Mouse (Mus musculus): ENCODE results near the gene Klhdc2. TPM values are rescaled to one million over a fixed set of nuclear protein-coding genes. Genes with fewer than 3 reads are reported as not detected.

Gene Klhdc2
- 100 to 1,000 TPM; 106 to 120 TPM for total RNA-seq (2021)
- long read RNA-seq, experiment 1, transcript Klhdc2-201 (13 exons, 1,905 nt), result major isoform, 208 of 237 reads
- long read RNA-seq, experiment 1, partial matches to known transcripts, result 4 of 237 reads
- long read RNA-seq, experiment 1, other reads (novel, unspliced or antisense), result 25 of 237 reads
- long read RNA-seq, experiment 2, transcript Klhdc2-201 (13 exons, 1,905 nt), result major isoform, 102 of 112 reads
- long read RNA-seq, experiment 2, partial matches to known transcripts, result 3 of 112 reads
- long read RNA-seq, experiment 2, other reads (novel, unspliced or antisense), result 7 of 112 reads

DNA sequence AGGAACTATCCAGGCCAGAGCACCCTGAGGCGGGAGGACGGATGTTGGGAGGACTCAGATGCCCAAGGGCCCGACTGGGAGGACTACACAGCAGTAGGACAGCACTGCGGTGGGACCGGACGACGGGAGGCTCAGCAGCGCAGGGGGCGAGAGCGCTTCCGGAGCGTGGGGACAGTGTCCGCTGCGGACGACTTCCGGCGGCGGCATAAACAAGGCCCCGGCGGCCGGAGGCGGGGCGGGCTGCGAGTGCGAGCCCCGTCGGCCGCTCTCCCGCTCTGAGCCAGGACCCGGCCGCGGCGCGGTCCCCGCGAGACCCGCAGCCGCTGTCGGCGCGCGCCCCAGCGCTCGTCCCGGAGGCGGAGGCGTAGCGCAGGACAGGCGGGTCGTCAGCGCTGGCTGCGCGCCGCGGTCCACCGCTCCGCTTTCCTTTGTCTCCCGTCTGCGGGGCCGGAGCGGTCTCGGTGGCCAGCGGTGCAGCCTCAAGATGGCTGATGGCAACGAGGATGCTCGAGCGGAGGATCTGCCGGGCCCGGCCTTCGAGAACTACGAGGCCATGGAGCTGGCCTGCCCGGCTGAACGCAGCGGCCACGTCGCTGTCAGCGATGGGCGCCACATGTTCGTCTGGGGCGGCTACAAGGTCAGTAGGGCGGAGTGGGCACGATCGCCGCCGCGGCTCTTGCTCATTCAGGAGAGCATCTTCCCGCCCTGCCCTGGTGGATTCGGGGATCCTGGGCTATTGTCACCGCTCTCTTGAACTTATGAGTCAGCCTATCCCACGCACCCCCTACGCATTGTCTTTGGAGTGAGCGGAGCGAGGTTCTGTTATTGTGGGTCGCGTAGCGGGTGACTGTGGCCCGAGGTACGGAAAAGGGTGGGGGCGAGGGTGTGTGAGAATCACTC lies at the start of gene Klhdc2:
Gene Klhdc2 (plus strand): TSS at position 171 of the 900 bp plus-strand sequence.
- peak; percentile 89 to 92 for DNase-seq

DNA sequence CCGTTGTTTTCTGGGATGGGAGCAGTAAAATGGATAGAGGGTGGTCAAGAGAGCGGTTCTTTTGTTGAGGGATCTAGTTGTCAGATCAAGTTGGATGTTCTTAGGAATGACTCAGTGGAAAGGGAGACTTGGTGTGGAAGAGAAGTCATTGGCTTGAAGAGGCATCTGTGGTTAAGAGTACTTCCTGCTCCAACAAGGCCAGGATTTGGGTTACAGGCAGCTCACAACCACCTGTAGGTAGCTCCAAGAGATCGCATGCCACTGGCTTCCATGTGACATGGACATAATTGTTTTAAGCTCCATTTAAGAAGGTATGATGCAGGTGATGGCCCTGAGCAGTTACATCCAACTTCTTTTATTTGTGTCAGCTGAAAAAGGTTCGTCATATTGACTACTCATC lies 46.7 kb upstream of the Klhdc2 start:
- no peak for DNase-seq

DNA sequence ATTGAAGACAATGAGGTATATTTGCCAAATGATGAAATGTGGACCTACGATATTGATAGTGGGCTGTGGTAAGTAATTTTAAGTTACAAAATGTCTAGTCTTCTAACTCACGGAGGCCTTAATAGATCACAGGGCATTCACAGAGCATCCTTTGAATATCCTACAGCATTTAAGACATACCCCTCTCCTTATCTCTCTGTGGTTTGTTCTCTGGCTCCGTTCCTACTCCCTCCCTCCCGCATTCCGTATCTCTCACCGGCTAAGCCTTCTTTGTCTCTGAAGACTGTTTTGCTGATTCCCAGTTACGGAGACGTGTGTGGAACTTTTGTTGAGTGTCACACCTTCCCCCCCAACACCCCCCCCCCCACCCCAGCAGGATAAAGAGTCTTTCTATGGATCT lies 45.7 kb upstream of the Klhdc2 start:
- no peak for DNase-seq

DNA sequence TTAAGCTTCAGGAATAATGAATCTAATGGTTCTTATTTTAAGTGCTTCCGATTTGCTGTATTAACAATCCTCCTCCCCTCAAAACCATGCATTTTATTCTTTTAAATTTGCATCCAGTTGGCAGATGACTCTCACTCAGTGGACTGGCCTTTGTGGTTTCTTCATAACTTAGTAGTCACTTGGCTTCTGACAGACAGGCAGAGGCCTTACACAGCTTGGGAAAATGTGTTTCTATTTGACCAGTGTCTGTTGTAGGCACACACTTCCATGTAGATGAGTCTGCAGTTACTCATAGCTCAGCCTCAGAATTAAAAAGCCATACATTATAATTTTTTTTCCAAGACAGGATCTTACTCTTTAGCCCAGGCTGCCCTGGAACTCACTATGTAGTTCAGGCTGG lies 42.7 kb upstream of the Klhdc2 start:
- no peak for DNase-seq

DNA sequence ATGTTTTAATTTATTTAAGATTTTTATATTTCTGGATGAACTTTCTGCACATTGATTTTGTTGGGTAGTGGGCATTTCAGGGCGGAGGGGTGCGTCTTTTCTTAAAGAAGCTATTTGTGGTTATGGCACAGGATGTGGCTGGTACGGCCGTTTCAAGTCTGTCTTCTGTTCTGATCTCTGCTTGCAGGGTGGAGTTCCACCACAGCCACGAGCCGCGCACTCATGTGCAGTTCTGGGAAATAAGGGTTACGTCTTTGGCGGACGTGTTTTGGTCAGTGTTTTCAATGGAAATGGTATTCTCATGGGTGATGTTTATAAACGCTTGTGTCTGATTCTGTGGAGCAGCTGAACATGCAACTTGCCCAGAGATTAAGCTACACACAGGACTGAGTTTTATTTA lies 38.6 kb upstream of the Klhdc2 start:
- no peak for DNase-seq

DNA sequence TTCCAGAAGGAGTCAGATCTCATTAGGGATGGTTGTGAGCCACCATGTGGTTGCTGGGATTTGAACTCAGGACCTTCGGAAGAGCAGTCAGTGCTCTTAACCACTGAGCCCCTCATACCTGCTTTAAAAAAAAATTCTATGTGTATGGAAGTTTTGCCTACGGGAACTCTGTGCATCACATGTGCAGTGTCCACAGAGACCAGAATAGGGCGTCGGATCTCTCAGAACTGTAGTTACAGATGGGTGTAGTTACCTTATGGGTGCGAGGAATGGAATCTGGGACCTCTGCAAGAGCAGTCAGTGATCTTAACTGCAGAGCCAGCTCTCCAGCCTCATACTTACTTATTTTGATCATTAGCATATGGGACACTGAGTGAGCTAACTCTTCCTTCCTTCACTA lies 34.2 kb upstream of the Klhdc2 start:
- no peak for DNase-seq

DNA sequence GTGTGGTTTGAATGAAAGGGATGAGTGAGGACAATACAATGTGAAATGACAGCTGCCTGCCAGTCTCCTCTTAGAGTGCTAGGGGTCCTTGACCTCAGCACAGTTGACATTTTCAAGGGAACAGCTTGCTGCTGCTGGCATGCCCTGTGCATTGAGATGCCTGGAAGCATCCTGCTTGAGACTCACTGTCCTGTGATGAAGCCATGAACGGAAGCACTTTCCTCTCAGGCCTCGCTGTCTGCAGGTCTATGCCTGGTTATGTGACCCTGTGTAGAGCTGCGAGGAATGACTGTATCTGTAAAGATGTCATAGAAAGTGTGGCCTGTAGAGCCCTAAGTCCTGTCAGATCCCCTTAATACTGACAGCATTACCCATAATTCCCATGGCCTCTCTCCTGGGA lies 31.4 kb upstream of the Klhdc2 start:
- no peak for DNase-seq

DNA sequence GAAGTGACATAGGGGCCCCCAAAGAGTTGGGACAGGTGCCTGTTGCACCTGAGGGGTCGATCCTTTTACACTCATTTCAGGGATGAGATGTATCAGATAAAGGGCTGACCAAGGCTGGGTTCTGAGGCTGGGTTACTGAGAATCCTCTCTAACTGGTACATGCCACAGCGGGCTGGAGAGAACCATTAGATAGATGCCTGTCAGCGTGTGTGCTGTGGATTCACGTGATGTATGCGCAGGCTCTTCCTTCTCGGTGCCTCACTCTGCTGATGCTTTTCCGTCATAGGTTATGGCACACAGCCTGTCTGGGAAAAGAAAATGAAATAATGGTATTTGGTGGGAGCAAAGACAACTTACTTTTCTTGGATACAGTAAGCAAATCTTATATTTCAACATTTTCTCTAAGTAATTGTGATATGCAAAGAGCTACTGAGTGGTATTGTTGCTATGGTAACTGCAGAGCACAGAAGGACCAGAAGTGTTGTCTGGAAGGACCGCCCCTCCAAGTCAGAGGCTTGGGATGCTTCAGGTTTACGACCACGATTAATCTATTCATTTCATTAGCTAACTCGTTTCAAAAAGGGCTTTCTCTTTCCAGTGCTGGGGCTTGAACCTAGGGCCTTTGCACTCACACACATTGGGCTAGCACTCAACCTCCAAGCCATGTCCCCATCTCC lies 28.4 kb upstream of the Klhdc2 start:
- no peak for DNase-seq

DNA sequence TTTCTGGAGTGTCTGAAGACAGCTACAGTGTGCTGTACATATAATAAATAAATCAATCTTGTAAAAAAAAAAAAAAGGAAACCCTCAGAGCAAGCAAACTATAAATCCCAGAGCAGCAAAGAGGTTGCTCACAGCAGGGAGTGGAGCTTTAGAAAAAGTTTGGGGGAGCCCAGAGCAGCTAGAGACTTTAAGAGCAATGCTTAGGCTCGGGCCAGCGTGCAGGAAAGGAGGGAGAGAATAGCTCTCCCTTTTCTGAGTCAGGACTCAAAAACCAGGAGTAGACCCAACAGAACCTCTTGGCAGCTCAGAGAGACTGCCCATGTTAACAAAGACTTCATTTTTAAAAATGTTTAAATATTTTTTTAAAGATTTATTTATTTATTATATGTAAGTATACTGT lies 27.5 kb upstream of the Klhdc2 start:
- DNase-seq, result no peak

DNA sequence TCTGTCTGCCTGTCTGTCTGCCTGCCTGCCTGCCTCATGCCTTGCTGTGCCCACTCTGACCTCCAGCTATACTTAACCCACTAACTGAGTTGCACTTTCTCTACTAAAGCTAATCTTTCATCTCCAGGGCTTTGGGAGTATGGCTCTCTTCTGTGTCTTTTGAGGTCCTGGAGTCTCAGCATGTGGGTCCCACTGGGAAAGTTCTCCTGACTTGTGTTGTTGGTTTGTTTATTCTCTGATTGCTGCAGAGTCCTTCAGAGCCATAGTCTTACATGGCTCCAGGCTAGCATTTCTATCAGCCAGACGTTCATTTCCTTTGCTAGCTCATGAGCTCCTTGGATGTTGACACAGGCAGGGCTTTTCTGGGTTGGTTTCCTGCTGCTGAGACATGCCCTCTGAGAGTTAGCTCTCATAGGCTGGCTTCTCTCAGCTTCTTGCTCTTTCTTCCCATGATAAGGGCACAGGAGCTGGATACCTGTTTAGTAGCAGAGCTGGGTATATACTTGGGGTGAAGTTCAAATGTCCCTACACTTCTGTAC lies 16.5 kb upstream of the Klhdc2 start:
- no peak for DNase-seq

DNA sequence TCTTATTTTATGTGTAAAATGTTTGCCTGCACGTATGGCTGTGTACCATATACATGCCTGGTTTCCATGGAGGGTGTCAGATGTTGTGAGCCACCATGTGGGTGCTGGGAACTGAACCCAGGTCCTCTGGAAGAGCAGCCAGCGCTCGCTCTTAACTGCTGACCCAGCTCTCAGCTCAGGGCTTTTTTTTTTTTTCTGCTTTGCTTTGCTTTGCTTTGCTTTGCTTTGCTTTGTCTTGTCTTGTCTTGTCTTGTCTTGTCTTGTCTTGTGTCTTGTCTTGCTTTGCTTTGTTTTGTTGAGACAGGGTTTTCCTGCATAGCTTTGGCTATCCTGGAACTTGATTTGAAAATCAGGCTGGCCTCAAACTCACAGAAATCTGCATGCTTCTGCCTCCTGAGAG lies 15.6 kb upstream of the Klhdc2 start:
- DNase-seq, result no peak

DNA sequence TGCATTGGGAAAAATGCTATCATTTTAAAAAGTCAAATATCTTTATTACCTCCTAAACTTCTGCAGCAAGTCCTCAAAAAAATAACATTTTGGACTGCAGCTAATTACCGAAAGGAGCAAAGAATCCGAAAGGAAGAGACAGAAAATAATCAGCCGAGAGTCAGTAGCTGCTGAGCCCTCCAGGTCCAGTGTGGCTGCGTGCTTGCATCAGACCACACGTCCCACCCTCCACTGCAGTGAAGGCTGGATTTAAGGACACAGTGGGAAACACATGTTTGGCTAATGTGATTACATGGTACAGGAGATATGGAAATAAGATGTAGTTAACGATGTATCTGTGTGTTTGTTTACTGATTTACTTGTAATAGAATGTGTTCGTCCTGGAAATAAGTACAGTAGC lies 13.3 kb upstream of the Klhdc2 start:
- no peak for DNase-seq

DNA sequence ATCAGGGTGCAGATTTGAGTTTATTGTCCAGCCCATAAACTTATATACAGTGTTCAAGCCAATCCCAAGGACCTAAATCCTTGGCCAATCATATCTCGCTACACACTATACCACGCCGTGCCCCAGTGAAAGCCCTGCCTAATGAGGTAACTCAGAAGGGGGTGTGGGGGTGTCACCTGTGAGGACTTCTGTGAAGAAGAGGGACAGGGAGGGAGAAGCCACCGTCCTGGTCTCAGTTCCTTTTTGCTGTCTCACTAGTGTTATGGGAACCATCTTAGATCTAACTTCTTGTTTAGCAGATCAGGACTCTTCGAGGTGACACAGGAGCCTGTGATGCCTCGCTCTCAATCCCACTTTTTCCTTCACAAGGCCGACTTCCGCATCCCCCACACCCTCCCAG lies 8.9 kb upstream of the Klhdc2 start:
- DNase-seq, result no peak

DNA sequence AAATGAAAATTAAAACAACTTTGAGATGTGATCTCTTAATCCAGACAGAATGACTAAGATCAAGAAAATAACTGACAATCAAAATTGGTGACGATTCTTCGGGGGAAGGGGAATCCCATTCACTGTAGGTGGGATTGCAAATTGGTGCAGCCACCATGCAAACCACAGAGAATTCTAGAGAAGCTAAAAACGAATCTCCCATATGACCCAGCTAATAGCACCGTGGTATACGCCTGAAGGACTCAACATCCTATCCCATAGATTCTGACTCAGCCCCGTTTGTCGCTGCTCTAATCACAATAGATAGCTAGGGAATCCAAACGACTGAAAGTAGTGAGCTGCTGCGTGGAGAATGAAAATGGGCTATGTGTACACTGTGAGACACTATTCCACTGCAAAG lies 7.8 kb upstream of the Klhdc2 start:
- DNase-seq, result no peak

DNA sequence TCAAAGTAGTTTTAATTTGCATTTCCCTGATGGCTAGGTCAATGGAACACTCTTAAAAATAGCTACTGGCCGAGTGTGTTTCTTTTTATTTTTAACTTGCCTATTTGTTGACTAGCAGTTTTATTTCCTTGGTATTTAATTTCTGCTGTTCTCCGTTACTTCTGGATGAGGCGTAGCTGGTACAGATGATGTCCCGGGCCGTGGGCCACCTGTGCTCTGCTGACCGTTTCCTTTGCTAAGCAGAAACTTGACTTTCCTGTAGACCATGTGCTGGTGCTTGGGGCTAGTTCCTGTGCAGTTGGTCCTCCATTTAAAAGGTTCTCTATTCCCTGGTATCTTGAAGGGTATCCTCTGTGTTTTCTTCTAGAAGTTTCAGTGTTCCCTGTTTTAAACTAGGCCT lies 4.1 kb upstream of the Klhdc2 start:
- no peak for DNase-seq

DNA sequence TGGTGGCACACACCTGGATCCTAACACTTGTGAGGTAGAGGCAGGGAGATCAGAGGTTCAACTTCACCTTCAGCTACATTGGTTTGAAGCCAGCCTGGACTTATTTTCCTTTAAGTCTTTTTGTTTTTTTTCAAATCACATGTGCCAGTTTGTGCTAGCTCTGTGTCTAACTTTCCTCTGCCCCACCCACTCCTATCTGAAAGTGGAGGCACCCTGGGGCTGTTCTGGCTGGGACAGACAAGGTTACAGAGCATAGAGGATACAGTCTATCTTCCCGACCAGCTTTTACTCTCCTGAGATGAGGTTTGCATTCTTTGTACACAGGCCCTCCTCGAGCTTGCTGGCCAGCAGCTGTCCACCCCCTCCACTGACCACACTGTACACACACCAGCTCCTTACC lies 2.7 kb upstream of the Klhdc2 start:
- DNase-seq, result no peak

DNA sequence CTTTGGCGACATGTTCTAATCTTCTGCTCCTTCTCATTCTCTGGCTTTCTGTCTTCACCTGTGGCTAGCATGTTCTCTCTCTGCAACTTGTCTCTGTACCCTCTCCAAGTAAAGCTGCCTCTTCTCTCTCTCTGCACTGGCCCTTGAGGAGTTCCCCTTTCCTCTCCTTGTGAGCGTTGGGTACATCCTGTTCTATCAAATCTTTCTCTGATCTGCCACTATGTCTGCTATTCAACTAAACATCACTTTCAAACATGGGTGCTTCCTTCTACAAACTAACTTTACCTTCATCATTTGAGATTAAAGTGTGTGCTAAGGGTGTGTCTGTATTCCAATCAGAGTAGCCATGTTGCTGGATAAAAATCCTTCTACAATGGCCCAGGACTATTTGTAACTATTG lies 1.5 kb upstream of the Klhdc2 start:
- DNase-seq, result no peak

DNA sequence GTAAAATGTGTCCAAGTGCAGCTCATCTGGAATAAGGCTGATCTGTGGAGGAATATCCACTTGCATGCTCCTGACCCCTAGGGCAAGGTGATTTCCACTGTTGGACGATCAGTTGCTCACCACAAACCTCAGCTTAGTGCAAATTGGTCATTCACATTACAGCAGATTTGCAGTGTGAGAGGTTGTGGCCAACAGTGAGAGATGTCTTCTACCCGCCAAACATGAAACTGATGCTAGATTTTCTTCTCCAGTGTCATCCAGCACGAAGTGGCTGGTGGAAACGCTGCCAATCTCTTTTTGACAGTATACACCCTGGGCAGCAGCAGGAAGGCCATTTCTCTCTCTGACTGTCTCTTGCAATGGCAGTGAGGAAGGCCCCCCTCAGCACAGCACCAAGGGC lies 830 bp upstream of the Klhdc2 start:
- no peak for DNase-seq

DNA sequence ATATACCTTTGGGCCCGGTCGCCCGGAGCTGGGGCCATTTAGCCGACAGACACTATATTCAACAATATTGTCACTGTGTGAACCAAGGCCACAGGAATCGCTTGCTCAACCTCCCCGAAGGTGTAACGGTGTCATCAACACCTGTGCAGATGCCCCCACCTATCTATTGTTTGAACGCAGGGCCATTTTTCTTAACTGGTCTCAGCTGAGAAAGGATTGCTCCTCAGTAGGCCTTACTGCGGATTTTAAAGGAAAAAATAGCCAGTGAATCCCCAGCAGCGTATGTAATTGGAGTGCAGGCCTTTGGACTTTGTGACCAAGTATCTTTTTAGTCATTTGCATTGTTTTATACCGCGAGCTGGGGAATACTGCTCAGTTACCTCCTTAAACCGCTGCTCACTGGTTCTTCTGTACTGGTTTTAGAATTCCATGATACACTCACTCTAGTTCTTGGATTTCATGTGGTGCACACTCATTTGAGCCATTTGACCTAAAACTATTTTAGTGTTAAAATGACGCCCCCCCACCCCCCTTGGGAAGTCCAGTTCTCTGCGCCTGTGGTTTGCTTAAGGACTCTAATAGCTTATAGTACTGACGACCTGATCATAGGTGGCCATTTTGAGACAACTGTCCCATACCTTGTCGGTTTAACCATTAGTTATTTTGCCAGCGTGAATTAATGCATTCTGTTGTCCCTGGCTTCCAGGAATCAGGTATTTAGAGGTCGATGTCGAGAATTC lies 1.1 kb downstream of the Klhdc2 start:
- DNase-seq, result no peak

DNA sequence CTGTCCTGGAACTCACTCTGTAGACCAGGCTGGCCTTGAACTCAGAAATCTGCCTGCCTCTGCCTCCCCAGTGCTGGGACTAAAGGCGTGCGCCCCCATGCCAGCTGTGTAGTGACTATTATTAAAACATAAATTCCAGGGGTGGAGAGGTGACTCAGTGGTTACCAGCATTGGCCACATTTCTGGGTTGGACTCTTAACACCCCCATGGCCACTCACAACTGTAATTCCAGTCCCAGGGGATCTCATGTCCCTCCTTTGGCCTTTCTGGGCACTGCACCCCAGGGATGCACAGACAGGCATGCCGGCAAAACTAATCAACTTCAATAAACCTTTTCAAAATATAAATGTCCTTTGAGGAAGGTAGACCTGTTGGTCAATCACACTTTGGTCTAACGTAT lies 1.8 kb downstream of the Klhdc2 start:
- DNase-seq, result no peak

DNA sequence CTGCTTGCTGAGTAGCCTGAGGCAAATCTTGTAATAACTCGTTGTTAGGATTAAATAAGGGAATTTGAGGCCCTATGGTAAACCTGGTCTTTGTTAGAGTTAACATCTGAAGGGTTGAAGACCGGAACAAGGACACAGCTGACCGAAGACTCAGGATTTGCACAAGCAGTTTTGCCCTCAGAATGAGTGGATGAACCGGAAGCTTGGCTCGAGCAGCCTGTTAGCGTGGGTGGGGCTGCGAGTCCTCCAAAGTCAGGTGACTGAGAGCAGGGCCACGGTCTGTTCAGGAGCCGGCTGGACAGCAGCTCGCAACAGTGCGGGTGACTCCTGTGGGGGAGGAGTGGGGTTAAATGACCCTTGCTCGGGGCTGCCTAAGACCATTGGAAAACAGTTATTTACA lies 2.8 kb downstream of the Klhdc2 start:
- peak; percentile 61 to 74 for DNase-seq

DNA sequence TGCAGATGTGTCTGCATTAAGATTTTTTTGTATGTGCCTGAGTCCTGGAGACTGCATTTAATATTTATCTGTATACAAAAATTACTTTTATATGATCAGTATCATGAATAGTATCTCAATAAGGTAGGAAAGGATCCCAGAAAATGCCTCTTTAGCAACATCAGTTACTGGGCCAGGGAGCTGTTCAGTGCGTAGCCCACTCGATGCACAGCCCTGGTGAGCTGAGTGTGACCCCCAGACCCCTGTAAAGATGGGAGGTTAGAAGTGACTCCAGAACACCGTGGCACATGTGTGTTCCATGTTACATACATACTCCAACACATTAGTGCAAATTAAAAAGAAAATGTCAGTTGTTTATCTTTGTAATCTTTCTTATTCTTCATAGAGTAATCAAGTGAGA lies 3.4 kb downstream of the Klhdc2 start:
- no peak for DNase-seq
